Mouse (Mus musculus) Patski (cell line): ENCODE results near the gene Khdc4. TPM values are rescaled to one million over a fixed set of nuclear protein-coding genes. Genes with fewer than 3 reads are reported as not detected.
"Not testable (repeated sequence)": the region's sequence is repeated elsewhere in the genome, so short reads cannot be mapped to it uniquely, and the experiment has no call there.

Experiments used
- ATAC-seq: fragments of 100-300 bp; one replicate; pipeline ENCODE4 v1.8.0; 2021
- CTCF ChIA-PET: fragments of 350-600 bp; sonication (Branson Sonifier 250); formaldehyde crosslinking; loops from one replicate; lab custom pipeline; 2022; ENCODE audit warnings: inconsistent platforms; lab: Charles Lee
- POLR2A ChIA-PET: fragments of 350-600 bp; sonication (Branson Sonifier 250); formaldehyde crosslinking; loops from one replicate; lab custom pipeline; 2022; ENCODE audit warnings: antibody characterized with exemption, inconsistent platforms; lab: Charles Lee
- DNase-seq: peaks from one replicate; pipeline ENCODE4 v3.0.0-alpha.2; 2011; ENCODE audit warnings: low read depth, low spot score
- H3K27me3 ChIP-seq: fragments of 371-371 bp; one replicate; pipeline ENCODE4 v1.5.1; 2021
- CTCF ChIP-seq: fragments of 100-300 bp; IDR thresholded peaks from one replicate; pipeline ENCODE4 v1.5.1; 2021
- in situ Hi-C: fragments of 300-500 bp; cut with MboI; formaldehyde crosslinking; loops from 3 replicates; pipeline ENCODE4 v1.11.1; 2018; ENCODE audit warnings: low pct_unique_long_range_greater_than_20kb, mixed read lengths
- polyA plus RNA-seq: library from polyadenylated mRNA; unstranded; gene quantifications from one replicate; pipeline ENCODE4 v1.2.3, GENCODE M21; 2021

The Khdc4 gene
- polyA plus RNA-seq, 1 experiment from 2014 or later = 112 TPM

DNA sequence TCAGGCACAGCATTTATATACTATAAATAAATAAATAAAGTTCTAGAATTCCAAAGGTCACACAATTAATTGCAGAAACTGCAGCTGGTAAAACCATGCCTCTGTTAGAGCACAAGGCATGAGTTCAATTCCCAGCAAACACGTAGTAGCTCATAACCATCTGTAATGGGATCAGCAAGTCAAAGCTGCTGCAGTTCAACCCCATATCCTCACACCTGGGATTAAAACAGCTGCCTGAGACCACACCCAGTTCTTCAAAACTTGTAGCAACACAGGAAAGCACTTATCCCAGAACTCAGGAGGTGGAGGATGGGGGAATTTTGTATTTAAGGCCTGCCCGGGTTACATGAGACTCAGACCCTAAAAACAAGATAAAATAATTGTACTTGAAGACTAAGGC, 29.1 kb downstream of the Khdc4 start:
- ChIA-PET POLR2A (interaction anchor here (0.6 kb wide), 1 partner anchor 9 kb away, joined by 3 read pairs; no protein-coding TSS in a partner anchor), CTCF (interaction anchor here (0.8 to 9.9 kb wide), 5 partner anchors 10 to 160 kb away, joined by 3 to 92 read pairs (median 3); no protein-coding TSS in a partner anchor)
- DNase-seq (no peak), ATAC-seq (no peak)
- in situ Hi-C loops = no loop called here
- no peaks in the 10 kb centered on the region for H3K27me3 ChIP-seq
- no peak for TF ChIP-seq CTCF

DNA sequence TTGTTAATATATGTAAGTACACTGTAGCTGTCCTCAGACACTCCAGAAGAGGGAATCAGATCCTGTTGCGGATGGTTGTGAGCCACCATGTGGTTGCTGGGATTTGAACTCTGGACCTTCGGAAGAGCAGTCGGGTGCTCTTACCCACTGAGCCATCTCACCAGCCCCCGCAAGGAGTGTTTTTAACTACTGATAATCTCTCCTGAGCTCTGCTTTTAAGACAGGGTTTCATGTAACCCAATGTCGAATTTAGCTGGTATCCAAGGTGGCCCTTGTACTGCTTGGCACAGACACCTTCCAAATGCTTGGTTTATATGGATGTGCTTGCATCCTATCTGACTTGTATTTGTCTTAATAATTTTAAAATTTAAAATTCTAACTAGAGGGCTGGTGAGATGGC, 30.1 kb downstream of the Khdc4 start:
- DNase-seq, ATAC-seq, in situ Hi-C loops, H3K27me3 ChIP-seq: not testable (repeated sequence)
- CTCF ChIA-PET = interaction anchor here (9.9 kb wide), 1 partner anchor 15 kb away, joined by 92 read pairs; no protein-coding TSS in a partner anchor
- POLR2A ChIA-PET = interaction anchor here (0.9 kb wide), 1 partner anchor 22 kb away, joined by 3 read pairs; no protein-coding TSS in a partner anchor

- DNase-seq (no peak), ATAC-seq (peak; percentile 78)
- in situ Hi-C loops = no loop called here
- TF ChIP-seq CTCF = no peak
- H3K27me3 ChIP-seq = no peaks in the 10 kb centered on the region
- CTCF ChIA-PET = interaction anchor here (1.1 to 9.9 kb wide), 4 partner anchors 16 to 40 kb away, joined by 3 to 92 read pairs (median 4); no protein-coding TSS in a partner anchor
- POLR2A ChIA-PET = interaction anchor here (0.6 to 1.8 kb wide), 5 partner anchors 10 to 202 kb away, joined by 3 to 6 read pairs (median 3); no protein-coding TSS in a partner anchor
Measured at GRCm38 (mm10) chr3:88716399-88717197, 31.0 kb downstream of the Khdc4 start, which contains the start of gene Rit1. TSS of gene Rit1 (plus strand) at chr3:88716838.

GRCm38 (mm10) chr3:88717198-88717798, 31.7 kb downstream of the Khdc4 start:
- no peak for TF ChIP-seq CTCF
- CTCF ChIA-PET = interaction anchor here (1.0 to 9.9 kb wide), 8 partner anchors 9 to 109 kb away, joined by 3 to 92 read pairs (median 4); no protein-coding TSS in a partner anchor
- no peak for DNase-seq
- ATAC-seq = no peak
- POLR2A ChIA-PET = interaction anchor here (1.0 to 1.8 kb wide), 3 partner anchors 9 to 31 kb away, joined by 3 to 4 read pairs (median 3); partner anchors contain the start of gene Khdc4
- H3K27me3 ChIP-seq = no peaks in the 10 kb centered on the region
- in situ Hi-C loops = no loop called here

- ChIA-PET POLR2A (interaction anchor here (1.0 to 1.8 kb wide), 3 partner anchors 9 to 32 kb away, joined by 3 to 4 read pairs (median 3); partner anchors contain the start of gene Khdc4), CTCF (interaction anchor here (1.0 to 9.9 kb wide), 8 partner anchors 10 to 110 kb away, joined by 3 to 92 read pairs (median 4); no protein-coding TSS in a partner anchor)
- in situ Hi-C loops = no loop called here
- H3K27me3 ChIP-seq = no peaks in the 10 kb centered on the region
- no peak for TF ChIP-seq CTCF
- ATAC-seq (no peak), DNase-seq (no peak)
Measured at GRCm38 (mm10) chr3:88717831-88718230, 32.2 kb downstream of the Khdc4 start.

DNA sequence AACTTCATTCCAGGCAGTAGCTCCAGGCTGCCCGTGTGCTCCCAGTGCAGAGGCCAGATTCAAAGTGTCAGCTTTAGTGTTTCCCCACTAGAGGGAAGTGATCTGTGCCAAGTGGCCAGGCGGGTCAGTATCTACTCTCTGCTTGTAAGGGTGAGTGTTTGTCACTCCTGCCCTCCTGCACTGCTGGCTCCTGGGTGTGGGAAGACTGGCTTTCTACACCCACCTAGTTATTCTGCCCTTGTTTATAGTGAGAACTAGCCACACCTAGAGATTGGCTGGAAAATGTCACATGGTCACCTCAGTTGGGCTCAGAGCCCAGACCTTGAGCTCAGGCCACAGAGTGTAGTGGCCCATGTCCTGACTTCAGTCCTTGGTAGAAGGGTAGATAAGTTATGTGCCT, 33.5 kb downstream of the Khdc4 start:
- CTCF ChIA-PET = interaction anchor here (0.9 to 9.9 kb wide), 5 partner anchors 18 to 42 kb away, joined by 3 to 92 read pairs (median 5); no protein-coding TSS in a partner anchor

DNA sequence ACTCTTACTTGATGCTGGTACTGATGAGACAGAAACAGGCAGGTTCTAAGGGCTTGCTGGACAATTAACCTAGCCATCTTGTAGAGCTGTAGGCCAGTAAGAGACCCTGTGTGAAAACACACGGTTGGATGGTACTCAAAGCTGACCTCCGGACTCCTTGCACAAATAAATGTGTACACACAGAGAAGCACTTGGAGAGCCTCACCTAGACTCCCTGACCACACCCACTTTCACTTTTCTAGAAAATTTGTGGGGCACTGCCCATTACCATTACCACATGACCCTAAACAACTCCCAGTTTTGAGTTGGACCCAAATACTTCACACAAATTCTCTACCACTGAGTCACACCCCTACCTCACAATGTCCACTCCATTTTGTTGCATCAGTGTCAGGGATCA, 51.0 kb downstream of the Khdc4 start:
- ChIA-PET POLR2A (interaction anchor here (0.5 to 0.7 kb wide), 2 partner anchors 13 to 16 kb away, joined by 3 to 5 read pairs; no protein-coding TSS in a partner anchor), CTCF (no interaction called here)
- ATAC-seq (no peak), DNase-seq (no peak)
- no peak for TF ChIP-seq CTCF
- H3K27me3 ChIP-seq = no peaks in the 10 kb centered on the region
- in situ Hi-C loops = no loop called here

More for the DNA sequence above, 33.5 kb downstream of the Khdc4 start:
- DNase-seq (peak; percentile 86), ATAC-seq (peak; percentile 85)
- POLR2A ChIA-PET = interaction anchor here (0.6 to 1.6 kb wide), 3 partner anchors 17 to 35 kb away, joined by 3 to 5 read pairs (median 3); partner anchors contain the start of gene Khdc4
- H3K27me3 ChIP-seq = no peaks in the 10 kb centered on the region
- no peak for TF ChIP-seq CTCF
- in situ Hi-C loops = no loop called here

GRCm38 (mm10) chr3:88738641-88739040, 53.0 kb downstream of the Khdc4 start:
- in situ Hi-C loops = no loop called here
- peak; percentile 78 for TF ChIP-seq CTCF
- no peaks in the 10 kb centered on the region for H3K27me3 ChIP-seq
- DNase-seq (no peak), ATAC-seq (no peak)
- ChIA-PET CTCF (interaction anchor here (0.7 to 2.1 kb wide), 10 partner anchors 14 to 132 kb away, joined by 3 to 10 read pairs (median 4); partner anchors contain the start of genes Arhgef2 and Khdc4), POLR2A (no interaction called here)

DNA sequence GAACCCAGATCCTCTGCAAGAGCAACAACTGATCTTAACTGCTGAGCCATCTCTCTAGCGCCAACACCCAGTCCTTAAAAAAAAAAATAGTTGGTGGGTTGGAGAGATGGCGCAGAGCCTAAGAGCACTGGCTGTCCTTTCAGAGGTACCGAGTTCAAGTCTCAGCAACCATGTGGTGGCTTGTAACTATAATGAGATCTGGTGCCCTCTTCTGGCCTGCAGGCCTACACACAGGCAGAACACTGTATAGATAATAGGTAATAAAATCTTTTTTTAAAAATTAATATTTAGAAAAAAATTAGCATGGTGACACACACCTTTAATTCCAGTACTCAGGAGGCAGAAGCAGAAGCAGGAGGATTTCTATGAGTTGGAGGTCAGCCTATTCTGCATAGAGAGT, 54.5 kb downstream of the Khdc4 start:
- ChIA-PET POLR2A (no interaction called here), CTCF (interaction anchor here (1.1 to 2.1 kb wide), 2 partner anchors 8 to 12 kb away, joined by 3 to 10 read pairs; no protein-coding TSS in a partner anchor)
- no peak for ATAC-seq
- no peak for DNase-seq
- no peak for TF ChIP-seq CTCF
- in situ Hi-C loops = no loop called here
- H3K27me3 ChIP-seq = no peaks in the 10 kb centered on the region
